Mouse (Mus musculus): ENCODE measurements around the gene Gm7137. TPM values are rescaled to one million over a fixed set of nuclear protein-coding genes. Genes with fewer than 3 reads are reported as not detected.
"Not testable (repeated sequence)": the region's sequence is repeated elsewhere in the genome, so short reads cannot be mapped to it uniquely, and the experiment has no call there.

The Gm7137 gene
- total and polyA plus RNA-seq, 3 experiments, result not detected

GRCm38 (mm10) chr10:77811743-77812142 is 23.7 kb upstream of the Gm7137 start, which contains the start of gene Gm9507:
Gene Gm9507, minus strand, starts transcription at chr10:77811843.
- no peaks in the 10 kb centered on the region for H3K4me1 ChIP-seq (ENCODE audit: insufficient read depth, low read depth, low read length)
- TF ChIP-seq POLR2AphosphoS5 (IDR thresholded peaks at IDR 0.05; ENCODE audit: insufficient replicate concordance, low read depth, low read length) (no peak), TAL1 (conservative IDR thresholded peaks at IDR 0.05; ENCODE audit: low read depth, low read length) (no peak), GATA1 (IDR thresholded peaks at IDR 0.05; ENCODE audit: borderline replicate concordance, low read length) (no peak), GATA2 (IDR thresholded peaks at IDR 0.05; ENCODE audit: borderline replicate concordance, low read depth, low read length) (no peak), CTCF (IDR thresholded peaks at IDR 0.05; ENCODE audit: low read depth, low read length) (no peak)
- no peak for ATAC-seq (ENCODE audit: extremely low read depth, insufficient number of reproducible peaks, low FRiP score, poor library complexity, severe bottlenecking)
- H3K4me3 ChIP-seq (ENCODE audit: low read depth, low read length), result no peak within 1 kb of the TSS
- H3K36me3 ChIP-seq (replicated peaks), result no peaks in the 10 kb centered on the region
- no peak for DNase-seq (ENCODE audit: low spot score)
- H3K9me3 ChIP-seq (replicated peaks), result no peaks in the 10 kb centered on the region
- H3K27me3 ChIP-seq (ENCODE audit: insufficient read depth, low read length), result no peaks in the 10 kb centered on the region

GRCm38 (mm10) chr10:77804095-77804494 is 16.1 kb upstream of the Gm7137 start:
- no peak for DNase-seq (ENCODE audit: low spot score)
- TF ChIP-seq POLR2AphosphoS5 (IDR thresholded peaks at IDR 0.05; ENCODE audit: insufficient replicate concordance, low read depth, low read length) (no peak), TAL1 (conservative IDR thresholded peaks at IDR 0.05; ENCODE audit: low read depth, low read length) (no peak), CTCF (IDR thresholded peaks at IDR 0.05; ENCODE audit: low read depth, low read length) (no peak), GATA2 (IDR thresholded peaks at IDR 0.05; ENCODE audit: borderline replicate concordance, low read depth, low read length) (no peak), GATA1 (IDR thresholded peaks at IDR 0.05; ENCODE audit: borderline replicate concordance, low read length) (no peak)
- no peaks in the 10 kb centered on the region for H3K4me1 ChIP-seq (ENCODE audit: insufficient read depth, low read depth, low read length)
- H3K4me3 ChIP-seq (ENCODE audit: low read depth, low read length), result no peak overlapping the region
- no peaks in the 10 kb centered on the region for H3K36me3 ChIP-seq (replicated peaks)
- ATAC-seq (ENCODE audit: extremely low read depth, insufficient number of reproducible peaks, low FRiP score, poor library complexity, severe bottlenecking), result no peak
- H3K27me3 ChIP-seq (ENCODE audit: insufficient read depth, low read length), result peaks cover 4% of the 10 kb centered on the region; the same call in 1 of the 2 replicates
- H3K9me3 ChIP-seq (replicated peaks), result no peaks in the 10 kb centered on the region

GRCm38 (mm10) chr10:77798921-77799508 is 11.0 kb upstream of the Gm7137 start, which contains the start of gene Gm19668:
Gene Gm19668, minus strand, starts transcription at chr10:77799133.
- Histone ChIP-seq H3K36me3 (replicated peaks) (no peaks in the 10 kb centered on the region), H3K4me3 (ENCODE audit: low read depth, low read length) (no peak within 1 kb of the TSS), H3K9me3 (replicated peaks) (no peaks in the 10 kb centered on the region), H3K4me1 (ENCODE audit: insufficient read depth, low read depth, low read length) (no peaks in the 10 kb centered on the region), H3K27me3 (ENCODE audit: insufficient read depth, low read length) (peaks cover 11% of the 10 kb centered on the region; the same call in 1 of the 2 replicates)
- DNase-seq (ENCODE audit: low spot score) (no peak), ATAC-seq (ENCODE audit: extremely low read depth, insufficient number of reproducible peaks, low FRiP score, poor library complexity, severe bottlenecking) (no peak)
- TF ChIP-seq GATA1 (IDR thresholded peaks at IDR 0.05; ENCODE audit: borderline replicate concordance, low read length) (no peak), CTCF (IDR thresholded peaks at IDR 0.05; ENCODE audit: low read depth, low read length) (no peak)

GRCm38 (mm10) chr10:77798164-77798920 is 10.3 kb upstream of the Gm7137 start:
- H3K9me3 ChIP-seq (replicated peaks); H3K36me3 ChIP-seq (replicated peaks); ATAC-seq (ENCODE audit: extremely low read depth, insufficient number of reproducible peaks, low FRiP score, poor library complexity, severe bottlenecking); DNase-seq (ENCODE audit: low spot score); H3K4me1 ChIP-seq (ENCODE audit: insufficient read depth, low read depth, low read length); H3K4me3 ChIP-seq (ENCODE audit: low read depth, low read length): not testable (repeated sequence)
- peaks cover 11% of the 10 kb centered on the region; the same call in 1 of the 2 replicates for H3K27me3 ChIP-seq (ENCODE audit: insufficient read depth, low read length)

GRCm38 (mm10) chr10:77797677-77798076 is 9.7 kb upstream of the Gm7137 start:
- ATAC-seq (ENCODE audit: extremely low read depth, insufficient number of reproducible peaks, low FRiP score, poor library complexity, severe bottlenecking) (no peak), DNase-seq (ENCODE audit: low spot score) (no peak)
- TF ChIP-seq GATA2 (IDR thresholded peaks at IDR 0.05; ENCODE audit: borderline replicate concordance, low read depth, low read length) (no peak), CTCF (IDR thresholded peaks at IDR 0.05; ENCODE audit: low read depth, low read length) (no peak), GATA1 (IDR thresholded peaks at IDR 0.05; ENCODE audit: borderline replicate concordance, low read length) (no peak), TAL1 (conservative IDR thresholded peaks at IDR 0.05; ENCODE audit: low read depth, low read length) (no peak), POLR2AphosphoS5 (IDR thresholded peaks at IDR 0.05; ENCODE audit: insufficient replicate concordance, low read depth, low read length) (no peak)
- no peaks in the 10 kb centered on the region for H3K9me3 ChIP-seq (replicated peaks)
- no peak overlapping the region for H3K4me3 ChIP-seq (ENCODE audit: low read depth, low read length)
- H3K4me1 ChIP-seq (ENCODE audit: insufficient read depth, low read depth, low read length), result no peaks in the 10 kb centered on the region
- peaks cover 11% of the 10 kb centered on the region; the same call in 1 of the 2 replicates for H3K27me3 ChIP-seq (ENCODE audit: insufficient read depth, low read length)
- H3K36me3 ChIP-seq (replicated peaks), result no peaks in the 10 kb centered on the region

GRCm38 (mm10) chr10:77794976-77795375 is 7.0 kb upstream of the Gm7137 start, which contains the start of gene Gm9639:
Gene Gm9639, minus strand, starts transcription at chr10:77795076.
- H3K4me1 ChIP-seq (ENCODE audit: insufficient read depth, low read depth, low read length), result no peaks in the 10 kb centered on the region
- DNase-seq (ENCODE audit: low spot score) (no peak), ATAC-seq (ENCODE audit: extremely low read depth, insufficient number of reproducible peaks, low FRiP score, poor library complexity, severe bottlenecking) (no peak)
- H3K9me3 ChIP-seq (replicated peaks), result no peaks in the 10 kb centered on the region
- peaks cover 7% of the 10 kb centered on the region; the same call in 1 of the 2 replicates for H3K27me3 ChIP-seq (ENCODE audit: insufficient read depth, low read length)
- no peak within 1 kb of the TSS for H3K4me3 ChIP-seq (ENCODE audit: low read depth, low read length)
- TF ChIP-seq GATA2 (IDR thresholded peaks at IDR 0.05; ENCODE audit: borderline replicate concordance, low read depth, low read length) (no peak), POLR2AphosphoS5 (IDR thresholded peaks at IDR 0.05; ENCODE audit: insufficient replicate concordance, low read depth, low read length) (no peak), CTCF (IDR thresholded peaks at IDR 0.05; ENCODE audit: low read depth, low read length) (no peak), TAL1 (conservative IDR thresholded peaks at IDR 0.05; ENCODE audit: low read depth, low read length) (no peak), GATA1 (IDR thresholded peaks at IDR 0.05; ENCODE audit: borderline replicate concordance, low read length) (no peak)
- no peaks in the 10 kb centered on the region for H3K36me3 ChIP-seq (replicated peaks)
